Mouse (Mus musculus): ENCODE results near the gene Olfr1441. TPM values are rescaled to one million over a fixed set of nuclear protein-coding genes. Genes with fewer than 3 reads are reported as not detected.

Gene Olfr1441
- polyA plus RNA-seq, 1 experiment = not detected

DNA sequence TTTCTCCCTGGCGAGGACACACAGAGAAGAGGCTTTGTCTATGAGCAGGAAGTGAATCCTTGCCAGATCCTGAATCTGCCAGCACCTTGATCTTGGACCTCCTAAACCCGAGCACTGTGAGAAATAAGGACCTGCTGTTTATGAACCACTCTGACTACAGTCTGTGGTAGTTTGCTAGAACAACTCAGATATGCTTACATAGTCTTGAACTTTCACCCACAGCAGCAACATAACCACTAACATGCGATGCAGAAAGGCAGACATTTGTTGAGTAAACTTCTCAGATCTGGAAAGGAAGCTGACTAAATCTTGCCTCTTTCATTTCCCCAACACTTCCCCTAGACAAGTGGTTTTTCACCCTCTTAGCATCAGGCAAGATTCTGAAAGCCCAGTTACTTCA, 54.6 kb downstream of the Olfr1441 start:
- 9% methylated on average over 3 of the region's 3 CpGs for WGBS
- Histone ChIP-seq H3K27ac (ENCODE audit: insufficient read depth, low read depth, low read length) (peak overlapping the region; percentile 81), H3K4me1 (ENCODE audit: control insufficient read depth, insufficient read depth, insufficient read length, low read length) (peaks cover 25% of the 10 kb centered on the region), H3K4me3 (ENCODE audit: low read depth, low read length) (no peak overlapping the region), H3K27me3 (ENCODE audit: control insufficient read depth, insufficient read depth, low read length) (no peaks in the 10 kb centered on the region), H3K36me3 (ENCODE audit: control insufficient read depth, insufficient read depth, low read length) (peaks cover 9% of the 10 kb centered on the region)
- no peak for TF ChIP-seq POLR2A (IDR thresholded peaks at IDR 0.05; ENCODE audit: low read depth, low read length)
- TF ChIP-seq CTCF (IDR thresholded peaks at IDR 0.05; ENCODE audit: extremely low read depth, insufficient read length, insufficient replicate concordance, low read depth, low read length) = no peak

DNA sequence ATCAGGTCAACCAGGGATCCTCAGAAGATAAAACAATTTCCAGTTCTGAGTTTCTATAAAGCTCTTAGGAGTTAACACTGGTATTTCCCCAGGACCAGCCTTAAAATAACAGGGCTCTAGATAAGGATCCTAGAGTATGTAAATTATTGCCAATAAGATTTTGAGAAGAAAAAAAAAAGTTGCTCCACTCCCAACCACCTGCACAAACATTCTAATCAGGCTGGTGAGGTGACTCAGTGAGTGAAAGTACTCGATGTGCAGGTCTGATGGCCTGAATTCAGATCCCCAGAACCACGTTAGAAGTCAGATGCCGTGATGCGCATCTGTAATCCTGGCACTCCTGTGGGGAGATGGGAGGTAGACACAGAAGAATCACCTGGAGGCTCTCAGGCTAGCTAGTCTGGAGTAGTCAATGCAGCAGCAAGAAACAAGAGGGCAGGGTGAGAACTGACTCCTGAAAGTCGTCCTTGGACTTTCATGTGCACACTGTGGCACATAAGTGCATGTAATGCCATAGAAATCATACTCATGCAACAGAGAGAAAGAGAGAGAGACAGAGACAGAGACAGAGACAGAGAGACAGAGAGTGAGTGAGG, 55.2 kb downstream of the Olfr1441 start:
- Histone ChIP-seq H3K4me1 (ENCODE audit: control insufficient read depth, insufficient read depth, insufficient read length, low read length) (peaks cover 26% of the 10 kb centered on the region), H3K36me3 (ENCODE audit: control insufficient read depth, insufficient read depth, low read length) (peaks cover 9% of the 10 kb centered on the region), H3K27ac (ENCODE audit: insufficient read depth, low read depth, low read length) (peak overlapping the region; percentile 81), H3K27me3 (ENCODE audit: control insufficient read depth, insufficient read depth, low read length) (no peaks in the 10 kb centered on the region), H3K4me3 (ENCODE audit: low read depth, low read length) (no peak overlapping the region)
- 20% methylated on average over 5 of the region's 5 CpGs for WGBS
- no peak for TF ChIP-seq POLR2A (IDR thresholded peaks at IDR 0.05; ENCODE audit: low read depth, low read length)

Other genes with a start within 250 kb of the Olfr1441 start
- not detected in 2 replicates for gene Olfr1555-ps1, start 247.3 kb upstream of the Olfr1441 start, polyA plus RNA-seq (2012; rRNA removed)
- gene Olfr1431, start 216.8 kb upstream of the Olfr1441 start, polyA plus RNA-seq (2012; rRNA removed) = not detected in 2 replicates
- not detected in 2 replicates for gene Olfr1432, start 184.8 kb upstream of the Olfr1441 start, polyA plus RNA-seq (2012; rRNA removed)
- gene Olfr262, start 175.8 kb upstream of the Olfr1441 start, polyA plus RNA-seq (2012; rRNA removed) = not detected in 2 replicates
- gene Olfr235, start 156.4 kb upstream of the Olfr1441 start, polyA plus RNA-seq (2012; rRNA removed) = not detected in 2 replicates
- not detected in 2 replicates for gene Olfr1434, start 137.6 kb upstream of the Olfr1441 start, polyA plus RNA-seq (2012; rRNA removed)
- not detected in 2 replicates for gene Olfr1436, start 118.3 kb upstream of the Olfr1441 start, polyA plus RNA-seq (2012; rRNA removed)
- not detected in 2 replicates for gene Olfr1437, start 92.3 kb upstream of the Olfr1441 start, polyA plus RNA-seq (2012; rRNA removed)
- not detected in 2 replicates for gene Olfr1438-ps1, start 81.5 kb upstream of the Olfr1441 start, polyA plus RNA-seq (2012; rRNA removed)
- not detected in 2 replicates for gene Olfr1440, start 30.2 kb upstream of the Olfr1441 start, polyA plus RNA-seq (2012; rRNA removed)
- gene Pfpl, start 10.5 kb downstream of the Olfr1441 start, polyA plus RNA-seq (2012; rRNA removed) = not detected in 2 replicates
- gene Mpeg1, start 43.3 kb downstream of the Olfr1441 start, polyA plus RNA-seq (2012; rRNA removed) = 2.7 and 3.5 TPM in 2 replicates
- 7.1 and 11.1 TPM in 2 replicates for gene Dtx4, start 84.0 kb downstream of the Olfr1441 start, polyA plus RNA-seq (2012; rRNA removed)
- 0.17 and 0.33 TPM in 2 replicates for gene Fam111a, start 128.3 kb downstream of the Olfr1441 start, polyA plus RNA-seq (2012; rRNA removed)
- 0.10 TPM in 1 of 2 replicates, not detected in the other for gene Gm4952, start 182.5 kb downstream of the Olfr1441 start, polyA plus RNA-seq (2012; rRNA removed)
- gene Glyat, start 215.9 kb downstream of the Olfr1441 start, polyA plus RNA-seq (2012; rRNA removed) = not detected in 2 replicates

Measured in small intestine, adult 2 months (tissue).